Mouse (Mus musculus): ENCODE results near the gene Odf3b.

The Odf3b gene

DNA sequence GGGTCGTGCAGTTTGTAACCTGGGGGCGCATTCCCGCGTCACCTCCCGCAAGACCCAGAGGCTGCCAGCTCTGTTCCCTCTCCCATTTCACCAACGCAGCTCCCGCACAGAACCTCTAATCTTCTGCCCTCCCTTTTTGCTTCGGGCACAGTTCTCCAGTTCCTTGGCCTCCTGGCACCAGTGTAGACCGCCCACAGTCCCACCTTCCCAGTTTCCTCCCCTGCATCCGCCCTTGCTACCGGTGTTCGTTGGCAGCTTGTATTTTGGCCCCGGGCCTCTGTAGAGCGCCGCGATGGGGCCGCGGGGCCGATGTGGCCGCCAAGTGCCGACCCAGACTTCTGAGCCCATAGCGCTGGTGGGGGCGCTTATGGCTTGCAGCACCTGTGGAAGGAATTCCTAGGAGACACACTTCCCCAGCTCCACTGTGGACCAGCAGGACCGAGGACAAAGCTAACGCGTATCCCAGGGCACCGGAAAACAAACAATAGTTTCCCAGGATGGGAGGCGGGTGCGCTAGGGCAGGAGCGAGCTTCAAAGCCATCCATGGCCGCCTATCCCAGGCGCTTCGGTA, at the start of gene Odf3b:
Gene Odf3b, minus strand, starts transcription at position 452 of the 571 bp plus-strand sequence.
- DNase-seq (ENCODE audit: low read depth in 1 of 2, low spot score in 2 of 2): no peak

DNA sequence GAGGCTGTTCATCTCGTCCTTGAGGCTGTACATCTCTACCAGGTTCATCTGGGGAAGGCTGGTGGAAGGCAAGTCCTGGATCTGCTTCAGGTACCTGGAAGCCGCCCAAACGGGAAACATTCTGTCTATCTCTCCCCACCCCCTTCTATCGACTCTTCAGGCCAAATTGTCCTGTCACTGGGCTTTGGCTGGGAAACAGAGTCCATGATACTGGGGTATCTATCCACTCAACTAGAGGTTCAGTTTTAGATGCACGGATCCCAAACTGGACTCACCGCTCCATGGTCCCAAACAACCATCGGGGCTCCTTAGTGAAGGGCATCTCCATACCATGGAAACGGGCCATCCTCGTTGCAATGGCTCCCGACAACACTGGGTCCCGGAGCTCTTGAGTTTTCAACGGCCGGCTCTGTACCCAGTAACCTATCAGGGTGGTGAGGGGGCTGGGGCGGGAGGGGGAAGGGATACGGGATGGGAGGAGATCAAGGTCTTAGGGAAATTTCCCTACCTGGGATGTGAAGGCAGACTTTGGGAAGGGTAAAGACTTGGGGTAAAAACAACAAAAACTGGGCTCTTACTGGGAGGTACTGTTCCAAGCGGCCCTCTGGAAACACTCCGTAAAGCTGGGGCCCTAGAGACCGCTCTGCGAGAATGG, 49.2 kb upstream of the Odf3b start:
- no peak for DNase-seq (ENCODE audit: low read depth in 1 of 2, low spot score in 2 of 2)

DNA sequence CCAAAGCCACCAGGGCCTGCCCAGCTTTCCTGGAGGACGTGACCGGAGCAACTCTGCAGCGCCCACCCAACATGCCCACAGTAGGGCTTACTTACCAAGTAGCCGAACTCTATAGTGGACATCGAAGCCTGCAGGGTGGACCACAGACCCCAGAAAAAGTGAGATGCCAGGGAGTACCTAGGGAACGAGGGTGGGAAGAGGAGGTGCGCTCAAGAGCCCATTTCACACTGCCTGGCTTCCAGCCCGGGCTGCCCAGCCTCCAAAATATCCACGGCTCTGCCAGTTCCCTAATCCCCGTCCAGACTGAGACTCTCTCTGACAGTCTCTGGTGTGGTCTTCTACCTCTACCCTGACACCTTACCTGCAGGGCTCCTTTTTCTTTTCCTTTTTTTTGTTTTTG, 47.6 kb upstream of the Odf3b start:
- DNase-seq (ENCODE audit: low read depth in 1 of 2, low spot score in 2 of 2): no peak

DNA sequence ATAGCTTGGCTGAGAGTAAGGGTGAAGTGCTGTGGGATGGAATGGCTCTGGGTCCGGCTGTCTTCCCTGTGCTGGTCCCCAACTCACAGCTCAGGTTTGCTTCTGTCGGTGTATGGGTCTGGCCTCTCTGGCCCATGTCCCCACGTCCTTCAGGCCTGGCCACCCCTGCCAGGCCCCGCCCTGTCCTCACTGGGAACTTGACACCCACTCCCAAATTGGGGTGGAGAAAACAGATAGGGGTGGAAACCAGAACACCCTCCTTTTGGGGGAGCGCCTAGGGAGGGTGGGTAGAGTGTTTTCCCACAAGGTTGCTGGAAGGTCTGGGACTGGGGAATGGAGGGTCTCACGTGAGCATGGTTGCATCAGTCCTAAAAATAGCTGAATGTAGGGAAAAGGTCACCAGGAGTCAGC, 46.6 kb upstream of the Odf3b start, which contains the start of gene Cpt1b:
Gene Cpt1b, minus strand, starts transcription at position 153 of the 411 bp plus-strand sequence.
- DNase-seq (ENCODE audit: low read depth in 1 of 2, low spot score in 2 of 2): no peak

DNA sequence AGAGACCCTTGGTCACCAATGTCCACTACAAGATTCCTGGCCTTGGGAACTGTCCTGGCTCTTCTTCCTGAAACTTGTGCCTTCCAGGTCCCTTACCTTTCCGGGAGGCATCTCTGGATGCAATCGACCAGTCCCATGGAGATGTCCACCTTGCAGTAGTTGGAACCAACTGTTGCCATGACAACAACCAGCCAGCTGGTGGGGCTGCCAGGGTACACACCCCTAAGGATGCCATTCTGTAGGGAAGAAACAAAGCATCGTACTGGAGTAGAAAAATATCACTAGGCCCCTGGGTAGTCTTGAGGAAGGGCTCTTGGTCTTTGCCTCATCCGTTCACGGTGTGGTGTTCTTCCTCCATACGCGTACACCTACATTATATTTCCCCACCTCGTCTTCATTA, 45.5 kb upstream of the Odf3b start:
- DNase-seq (ENCODE audit: low read depth in 1 of 2, low spot score in 2 of 2): no peak

DNA sequence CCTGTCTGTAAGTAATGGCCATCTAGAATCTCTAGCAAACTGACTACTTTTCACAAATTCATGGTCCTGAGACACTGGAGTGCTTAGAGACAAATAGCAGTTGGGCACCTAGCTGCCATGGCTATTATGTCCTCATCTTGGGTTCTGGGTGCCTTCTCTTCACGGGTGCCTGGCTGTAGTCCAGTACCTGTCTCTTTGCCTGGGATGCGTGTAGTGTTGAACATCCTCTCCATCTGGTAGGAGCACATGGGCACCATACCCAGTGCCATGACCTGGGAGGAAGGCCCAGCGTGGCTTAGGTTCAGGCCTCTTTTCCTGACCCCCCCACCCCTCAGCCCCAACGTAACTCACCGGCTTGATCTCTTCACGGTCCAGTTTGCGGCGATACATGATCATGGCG, 42.9 kb upstream of the Odf3b start:
- DNase-seq (ENCODE audit: low read depth in 1 of 2, low spot score in 2 of 2): no peak

DNA sequence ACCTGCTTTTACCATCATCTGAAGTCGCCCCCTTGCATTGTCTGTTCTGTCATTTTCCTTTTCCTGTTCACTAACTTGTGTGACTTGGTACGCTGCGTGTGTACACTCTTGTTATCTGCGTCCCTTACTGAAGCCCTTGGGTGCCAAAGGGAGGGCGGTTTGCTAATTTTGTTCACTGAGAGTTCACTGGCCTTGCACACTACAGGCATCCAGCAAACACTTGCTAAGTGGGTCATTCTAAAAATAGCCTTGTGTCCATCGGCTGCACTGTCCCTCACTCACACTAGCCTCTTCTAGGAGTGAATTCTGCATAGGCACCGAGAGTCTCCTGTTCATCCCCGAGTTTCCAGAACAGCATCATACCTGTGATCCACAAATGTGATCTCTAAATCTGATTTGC, 36.2 kb upstream of the Odf3b start:
- DNase-seq (ENCODE audit: low read depth in 1 of 2, low spot score in 2 of 2): no peak

DNA sequence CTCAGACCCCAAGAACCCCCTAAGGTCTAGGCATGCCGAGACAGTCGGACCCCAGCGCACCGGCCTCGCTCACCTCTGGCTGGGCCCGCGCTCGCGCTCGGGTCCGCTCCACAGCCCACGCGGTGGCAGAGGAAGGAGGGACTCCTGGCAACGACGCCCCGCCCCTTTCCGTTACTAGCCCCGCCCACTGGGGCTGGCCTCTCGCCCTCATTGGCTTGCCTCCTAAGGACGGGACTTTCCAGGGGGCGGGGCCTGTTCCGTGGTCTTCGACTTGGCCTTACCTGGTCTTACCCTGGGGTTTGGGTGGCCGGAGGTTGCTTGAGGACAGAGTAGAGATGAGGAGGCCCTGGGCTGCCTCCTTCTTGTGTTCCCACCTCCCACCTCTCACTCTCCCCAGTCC, 31.0 kb upstream of the Odf3b start, which contains the start of gene Syce3:
Gene Syce3, minus strand, starts transcription at position 386 of the 400 bp plus-strand sequence.
- no peak for DNase-seq (ENCODE audit: low read depth in 1 of 2, low spot score in 2 of 2)

DNA sequence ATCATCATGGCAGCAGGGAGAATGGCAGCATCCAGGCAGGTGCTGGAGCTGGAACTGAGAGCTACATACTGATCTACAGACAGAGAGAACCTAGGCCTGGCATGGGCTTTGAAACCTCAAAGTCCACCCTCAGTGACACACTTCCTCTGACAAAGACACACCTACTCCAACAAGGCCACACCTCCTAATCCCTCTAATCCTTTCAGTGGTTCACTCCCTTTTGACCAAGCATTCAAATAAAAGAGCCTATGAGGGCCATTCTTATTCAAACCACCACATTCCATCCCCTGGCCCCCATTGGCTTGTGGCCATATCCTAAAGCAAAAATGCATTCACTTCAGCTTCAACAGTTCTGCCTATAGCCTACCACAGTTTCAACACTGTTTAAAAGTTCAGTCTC, 27.6 kb upstream of the Odf3b start:
- DNase-seq (ENCODE audit: low read depth in 1 of 2, low spot score in 2 of 2): no peak

DNA sequence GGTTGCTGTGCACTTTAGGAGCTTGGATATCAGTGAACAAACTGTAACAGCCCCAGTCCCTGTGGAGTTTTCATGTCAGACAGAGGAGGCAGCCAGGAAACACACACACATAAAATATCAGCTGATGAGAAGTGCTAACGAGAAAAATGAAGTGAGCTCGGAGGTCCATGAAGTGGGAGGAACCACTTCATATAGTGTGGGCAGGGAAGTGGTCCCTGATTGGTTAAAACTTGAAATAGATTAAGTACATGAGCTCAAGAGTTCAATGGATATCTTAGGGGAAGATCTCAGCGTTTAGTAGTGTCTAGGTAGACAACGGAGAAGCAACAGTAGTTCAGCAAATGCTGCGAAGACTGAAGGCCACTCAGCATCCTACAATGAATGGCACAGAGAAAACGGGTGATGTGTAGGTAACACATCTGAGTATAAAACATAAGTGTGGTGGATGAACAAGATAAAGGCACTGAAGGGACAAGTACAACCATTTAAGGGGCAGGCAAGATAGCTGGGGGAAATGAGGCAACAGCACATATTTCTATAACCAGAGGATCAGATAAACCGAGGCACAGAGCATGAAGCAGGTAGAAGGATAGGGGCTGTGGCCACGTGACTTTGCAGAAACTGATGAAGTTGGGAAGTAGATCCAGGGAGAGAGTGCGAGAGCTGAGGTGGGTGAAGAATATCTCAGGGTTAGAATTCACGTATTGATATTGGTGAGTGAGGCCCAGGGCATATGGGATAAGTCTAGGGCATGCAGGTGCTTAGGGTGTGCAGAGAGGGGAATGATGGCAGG, 25.9 kb upstream of the Odf3b start:
- no peak for DNase-seq (ENCODE audit: low read depth in 1 of 2, low spot score in 2 of 2)

DNA sequence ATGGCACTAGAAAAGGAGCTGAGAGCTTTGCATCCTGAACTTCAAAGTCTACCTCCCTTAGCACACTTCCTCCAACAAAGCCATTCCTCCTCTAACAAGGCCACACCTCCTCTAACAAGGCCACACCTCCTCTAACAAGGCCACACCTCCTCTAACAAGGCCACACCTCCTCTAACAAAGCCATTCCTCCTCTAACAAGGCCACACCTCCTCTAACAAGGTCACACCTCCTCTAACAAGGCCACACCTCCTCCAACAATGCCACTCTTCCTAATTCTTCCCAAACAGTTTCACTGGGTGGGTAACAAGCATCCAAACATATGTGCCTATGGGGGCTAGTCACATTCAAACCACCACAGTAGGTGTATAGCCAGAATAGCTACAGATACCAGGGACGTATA, 23.4 kb upstream of the Odf3b start:
- no peak for DNase-seq (ENCODE audit: low read depth in 1 of 2, low spot score in 2 of 2)

DNA sequence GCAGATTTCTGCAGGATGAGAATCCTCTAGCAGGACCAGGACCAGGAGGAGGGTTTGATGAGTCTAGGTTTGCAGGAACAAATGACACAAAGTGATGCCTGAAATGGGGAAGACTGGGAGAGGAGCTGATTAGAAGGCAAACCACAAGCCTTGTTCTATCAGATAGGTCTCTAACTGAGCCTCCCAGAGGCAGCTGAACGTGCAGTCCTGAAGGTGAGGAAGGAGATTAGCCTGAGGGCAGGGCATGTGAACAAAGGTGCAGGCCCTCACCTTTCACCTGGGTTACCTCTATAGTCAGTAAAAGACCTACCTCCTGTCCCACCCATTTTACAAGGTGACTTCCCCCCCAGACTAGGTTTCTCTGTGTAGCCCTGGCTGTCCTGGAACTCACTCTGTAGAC, 20.6 kb upstream of the Odf3b start:
- DNase-seq (ENCODE audit: low read depth in 1 of 2, low spot score in 2 of 2): no peak

DNA sequence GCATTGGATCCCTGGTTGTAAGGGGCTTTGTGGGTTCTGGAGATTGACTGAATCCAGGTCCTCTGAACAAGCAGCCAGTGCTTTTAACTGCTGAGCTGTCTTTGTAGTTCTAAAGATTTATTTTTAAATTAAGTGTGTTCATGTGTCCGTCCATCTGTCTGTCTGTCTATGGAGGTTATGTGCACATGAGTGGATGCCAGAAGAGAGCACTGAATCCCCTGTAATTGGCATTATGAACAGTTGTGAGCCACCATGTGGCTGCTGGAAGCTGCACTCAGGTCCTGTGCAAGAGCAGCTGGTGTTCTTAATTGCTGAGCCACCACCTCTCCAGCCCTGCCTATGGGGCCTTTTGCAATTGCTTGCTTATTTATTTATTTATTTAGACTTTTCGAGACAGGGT, 19.1 kb upstream of the Odf3b start:
- DNase-seq (ENCODE audit: low read depth in 1 of 2, low spot score in 2 of 2): no peak

DNA sequence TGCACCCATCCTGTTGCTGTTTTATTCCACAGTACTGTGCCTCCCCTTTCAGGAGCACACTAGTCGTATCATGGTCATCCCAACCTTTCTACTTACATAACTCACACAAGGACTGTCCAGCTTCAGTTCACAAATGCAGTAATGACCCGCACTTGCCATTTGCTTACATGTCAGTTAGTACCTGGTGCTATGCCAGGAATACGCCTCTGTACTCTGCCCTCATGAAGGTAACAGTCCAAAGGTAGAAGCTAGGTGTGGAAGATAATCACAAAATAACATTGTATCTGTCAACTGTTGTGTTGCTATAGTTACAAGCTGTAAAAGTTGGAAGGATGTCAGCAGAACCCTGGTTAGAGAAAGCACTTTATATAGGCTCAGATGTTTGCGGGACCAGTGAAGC, 17.8 kb upstream of the Odf3b start:
- no peak for DNase-seq (ENCODE audit: low read depth in 1 of 2, low spot score in 2 of 2)

DNA sequence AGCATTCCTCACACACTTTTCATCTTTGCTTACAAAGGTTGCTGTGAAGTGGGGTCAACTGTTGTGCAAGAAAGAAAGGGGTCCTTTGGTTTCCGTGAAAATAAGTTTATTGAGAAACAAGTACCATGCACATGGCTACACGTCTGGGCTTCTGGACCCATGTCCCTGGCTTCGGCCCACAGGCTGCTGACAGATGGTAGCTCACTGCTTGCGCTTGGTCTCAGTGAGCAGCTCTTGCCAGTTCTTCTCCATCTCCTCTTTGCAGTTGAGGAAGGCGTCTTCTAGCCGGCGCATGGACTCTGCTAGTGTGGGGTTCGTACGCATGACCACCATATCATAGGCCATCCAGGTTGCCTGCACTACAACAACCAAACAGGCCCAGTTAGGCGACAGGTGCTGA, 11.0 kb upstream of the Odf3b start:
- no peak for DNase-seq (ENCODE audit: low read depth in 1 of 2, low spot score in 2 of 2)

DNA sequence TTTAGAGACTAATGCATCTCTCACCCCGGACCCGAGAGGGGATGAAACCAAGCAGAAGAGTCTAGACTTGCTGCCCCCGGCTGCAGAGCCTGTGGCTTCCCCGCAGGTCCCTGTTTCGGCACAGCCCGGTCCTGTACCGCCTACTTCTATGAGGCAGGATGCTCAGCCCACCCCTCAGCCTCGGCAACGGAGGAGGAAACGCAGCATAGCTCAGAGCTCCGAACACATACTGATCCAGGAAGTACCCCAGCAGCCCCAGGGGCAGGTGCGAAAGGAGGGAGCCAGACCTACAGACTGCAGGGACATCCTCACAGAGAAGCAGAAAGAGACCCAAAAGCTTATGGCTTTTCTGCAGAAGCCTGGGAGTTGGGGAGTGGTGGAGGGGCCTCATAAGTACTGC, 8.0 kb upstream of the Odf3b start:
- no peak for DNase-seq (ENCODE audit: low read depth in 1 of 2, low spot score in 2 of 2)

DNA sequence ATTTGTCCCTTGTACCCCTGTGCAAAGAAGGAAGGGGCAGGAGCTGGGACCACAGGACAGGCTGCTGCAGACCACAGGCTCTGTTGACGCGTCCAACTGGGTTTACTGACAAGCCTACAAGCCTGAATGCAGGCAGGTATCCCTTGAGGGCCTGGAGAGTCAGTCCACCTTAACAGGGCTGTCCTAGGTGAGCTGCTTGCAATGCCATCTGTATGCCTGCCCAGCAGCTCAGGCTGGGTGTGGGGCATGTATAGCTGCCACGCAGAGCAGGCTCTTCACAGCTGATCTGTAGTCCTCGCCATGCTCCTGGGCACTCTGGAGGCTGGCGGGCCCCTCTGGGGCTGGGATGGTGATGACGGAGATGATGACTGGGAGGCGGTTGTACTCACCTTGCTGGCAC, 5.5 kb upstream of the Odf3b start, which contains the start of gene Klhdc7b:
Gene Klhdc7b, plus strand, starts transcription at position 301 of the 400 bp plus-strand sequence.
- no peak for DNase-seq (ENCODE audit: low read depth in 1 of 2, low spot score in 2 of 2)

DNA sequence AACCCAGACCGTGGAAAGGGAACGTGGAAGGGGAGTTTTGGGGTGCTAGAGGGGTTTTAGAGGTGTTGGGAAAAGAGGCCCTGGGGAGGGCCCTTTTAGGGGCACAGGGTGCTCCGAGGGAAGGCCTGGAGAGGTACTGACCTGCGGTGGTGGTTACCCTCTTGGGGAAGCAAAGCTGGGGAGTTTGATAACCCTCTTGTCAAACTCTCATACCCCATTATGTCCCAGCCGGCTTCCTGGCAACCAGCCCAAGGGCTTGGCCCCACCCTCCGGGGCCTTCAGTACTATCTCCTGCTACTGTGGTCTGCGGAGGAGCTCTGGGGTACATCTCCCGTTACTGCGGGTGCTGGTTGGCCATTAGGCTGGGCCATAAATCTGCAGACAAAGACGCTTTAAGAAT, 347 bp upstream of the Odf3b start:
- DNase-seq (ENCODE audit: low read depth in 1 of 2, low spot score in 2 of 2): no peak

DNA sequence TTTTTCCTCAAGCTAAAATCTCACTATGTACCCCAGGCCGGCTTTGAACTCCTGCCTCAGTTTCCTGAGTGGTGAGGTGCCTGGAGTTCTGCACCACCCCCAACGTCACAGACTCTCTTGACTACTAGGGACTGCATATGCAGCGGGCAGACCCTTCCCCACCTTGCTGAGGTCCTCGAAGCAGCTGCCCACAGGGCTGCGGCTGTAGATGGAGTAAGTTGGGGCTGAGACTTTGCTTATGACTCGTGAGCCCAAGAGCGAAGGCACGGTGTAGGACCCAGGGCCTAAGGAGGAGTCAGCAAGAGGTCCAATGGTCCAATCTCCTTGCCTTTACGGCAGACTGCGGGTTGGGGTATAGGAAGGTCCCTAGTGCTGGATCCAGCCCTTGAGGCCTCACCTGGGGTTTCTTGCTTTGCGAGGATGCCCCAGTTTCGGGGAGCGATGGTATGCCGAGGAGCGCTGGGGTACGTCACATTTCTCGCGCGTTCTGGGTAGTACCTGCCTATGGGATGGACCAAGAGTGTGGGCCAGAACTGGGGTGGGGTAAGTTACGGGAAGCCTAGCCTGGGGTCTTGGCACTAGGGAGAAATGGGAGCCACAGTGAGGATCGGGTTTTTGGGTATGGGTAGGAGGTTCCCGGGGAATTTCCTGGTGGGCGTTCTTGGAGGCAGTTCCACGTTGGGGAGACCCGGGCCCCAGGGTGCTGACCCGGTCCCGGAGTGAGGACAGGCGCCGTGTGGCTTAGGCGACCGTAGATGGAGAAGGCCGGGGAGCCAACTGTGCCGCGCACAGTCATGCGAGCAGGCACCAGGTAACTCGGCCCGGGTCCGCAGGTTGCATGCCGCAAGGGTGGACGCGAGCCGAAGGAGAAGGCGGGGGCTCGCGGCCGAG, 899 bp downstream of the Odf3b start:
- no peak for DNase-seq (ENCODE audit: low read depth in 1 of 2, low spot score in 2 of 2)

DNA sequence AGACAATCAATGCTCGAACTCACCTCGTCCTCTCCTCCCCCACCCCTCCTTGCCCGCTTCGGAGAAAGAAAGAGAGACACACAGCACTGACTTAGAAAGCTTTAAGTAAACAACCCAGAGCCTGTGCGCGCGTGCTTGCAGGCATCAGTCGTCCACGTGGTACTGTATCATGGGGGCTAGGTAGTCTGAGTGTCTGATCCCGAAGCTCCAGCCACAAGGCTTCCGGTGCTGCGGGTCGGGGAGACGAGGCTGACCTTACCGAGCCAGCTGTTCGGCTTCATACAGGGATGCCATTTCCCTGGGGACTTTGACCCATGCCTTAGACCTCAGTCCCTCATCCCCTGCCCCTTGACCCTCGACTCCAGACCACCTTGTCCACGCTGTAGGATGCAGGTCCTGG, 1.7 kb downstream of the Odf3b start:
- no peak for DNase-seq (ENCODE audit: low read depth in 1 of 2, low spot score in 2 of 2)

DNA sequence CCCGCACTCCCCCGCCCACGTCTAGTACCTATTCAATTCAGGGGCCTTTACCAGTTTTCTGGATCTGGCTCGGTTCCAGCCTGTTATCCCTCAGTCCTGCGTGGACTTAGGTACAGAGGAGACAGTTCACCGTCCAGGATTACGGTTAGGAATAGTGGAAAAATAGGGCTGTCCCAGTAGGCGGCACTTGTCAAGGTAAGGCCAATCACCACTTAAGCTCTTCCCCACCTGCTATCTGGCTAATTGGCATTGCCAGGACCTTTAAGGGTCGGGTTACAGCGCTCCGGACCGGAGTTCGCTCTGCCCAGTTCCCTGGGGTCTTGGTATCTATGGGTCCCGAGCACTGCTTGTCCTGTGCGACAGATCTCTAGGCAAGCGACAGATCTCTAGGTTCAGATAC, 2.1 kb downstream of the Odf3b start, which contains the start of gene Tymp:
Gene Tymp, minus strand, starts transcription at position 83 of the 400 bp plus-strand sequence.
- no peak for DNase-seq (ENCODE audit: low read depth in 1 of 2, low spot score in 2 of 2)
